Mouse (Mus musculus): ENCODE data around the gene Ccdc40. TPM values are rescaled to one million over a fixed set of nuclear protein-coding genes. Genes with fewer than 3 reads are reported as not detected.

Gene Ccdc40
- polyA plus RNA-seq, 1 experiment, result 0.18 TPM

DNA sequence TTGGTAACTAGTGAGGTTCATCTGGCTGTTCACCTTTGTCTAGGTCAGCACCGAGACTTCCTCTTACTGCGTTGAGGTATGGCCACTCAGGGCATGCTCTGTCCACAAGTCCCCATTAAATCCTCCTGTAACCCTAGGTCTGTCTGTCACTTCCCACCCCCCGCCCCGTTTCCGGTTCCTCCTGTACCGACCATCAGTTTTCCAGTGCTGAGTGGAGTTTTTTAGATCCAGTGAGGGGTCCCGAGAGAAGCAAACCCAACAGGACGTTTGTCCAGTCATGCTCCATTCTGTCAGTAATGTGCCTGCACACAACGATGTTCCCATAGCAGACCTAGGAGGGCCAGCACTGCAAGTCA is 29.8 kb downstream of the Ccdc40 start:
- Histone ChIP-seq H3K4me1 (ENCODE audit: control insufficient read depth, insufficient read depth, insufficient read length, low read length) (no peaks in the 10 kb centered on the region), H3K27me3 (ENCODE audit: control insufficient read depth, insufficient read depth, low read length) (peaks cover 4% of the 10 kb centered on the region; the same call in 1 of the 2 replicates), H3K27ac (ENCODE audit: insufficient read depth, low read depth, low read length) (no peak overlapping the region), H3K4me3 (ENCODE audit: low read depth, low read length) (no peak overlapping the region), H3K36me3 (ENCODE audit: control insufficient read depth, insufficient read depth, low read length) (no peaks in the 10 kb centered on the region)
- TF ChIP-seq CTCF (IDR thresholded peaks at IDR 0.05; ENCODE audit: extremely low read depth, insufficient read length, insufficient replicate concordance, low read depth, low read length) (no peak), POLR2A (IDR thresholded peaks at IDR 0.05; ENCODE audit: low read depth, low read length) (no peak)
- 60% methylated on average over 9 of the region's 9 CpGs for WGBS

DNA sequence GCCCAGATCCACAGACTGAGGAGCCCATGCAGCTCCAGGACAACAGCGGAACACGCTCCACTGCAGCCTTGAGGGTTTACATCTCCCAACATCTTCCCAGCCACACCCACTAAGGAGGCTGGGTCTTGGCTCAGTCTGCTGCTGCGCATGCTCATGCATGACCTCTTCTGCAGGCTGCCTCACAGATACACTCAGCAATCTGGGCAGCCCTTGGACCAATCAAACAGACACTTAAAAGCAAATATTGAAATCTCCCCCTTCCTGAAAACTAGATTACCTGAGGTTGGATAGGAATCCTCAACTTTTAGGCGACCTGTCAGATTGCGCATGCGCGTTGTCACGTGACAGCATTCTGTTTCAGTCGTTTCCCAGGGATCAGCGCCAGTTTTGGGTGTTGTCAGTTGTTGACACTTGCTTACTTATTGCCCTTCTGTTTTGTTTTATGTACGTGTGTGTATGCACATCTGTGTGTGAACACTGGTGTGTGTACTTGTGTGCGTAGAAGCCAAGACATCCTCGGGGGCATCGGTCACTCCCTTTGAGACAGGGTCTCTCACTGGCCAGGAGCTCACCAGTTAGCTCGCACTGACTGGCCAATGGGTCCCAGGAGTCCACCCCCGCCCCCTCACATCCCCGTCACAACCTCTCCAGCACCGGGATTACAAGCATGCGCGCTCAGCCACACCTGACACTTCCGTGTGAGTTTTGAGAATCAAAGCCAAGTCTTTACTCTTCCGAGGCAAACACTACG is 30.4 kb downstream of the Ccdc40 start:
- Histone ChIP-seq H3K4me3 (ENCODE audit: low read depth, low read length) (peak overlapping the region; percentile 45), H3K27me3 (ENCODE audit: control insufficient read depth, insufficient read depth, low read length) (no peaks in the 10 kb centered on the region), H3K27ac (ENCODE audit: insufficient read depth, low read depth, low read length) (peak overlapping the region; percentile 34; the same call in 1 of the 2 replicates), H3K4me1 (ENCODE audit: control insufficient read depth, insufficient read depth, insufficient read length, low read length) (no peaks in the 10 kb centered on the region), H3K36me3 (ENCODE audit: control insufficient read depth, insufficient read depth, low read length) (no peaks in the 10 kb centered on the region)
- WGBS, result 57% methylated on average over 23 of the region's 23 CpGs
- no peak for TF ChIP-seq CTCF (IDR thresholded peaks at IDR 0.05; ENCODE audit: extremely low read depth, insufficient read length, insufficient replicate concordance, low read depth, low read length)
- no peak for TF ChIP-seq POLR2A (IDR thresholded peaks at IDR 0.05; ENCODE audit: low read depth, low read length)

GRCm38 (mm10) chr11:119259977-119260376 is 31.6 kb downstream of the Ccdc40 start:
- no peak for TF ChIP-seq POLR2A (IDR thresholded peaks at IDR 0.05; ENCODE audit: low read depth, low read length)
- TF ChIP-seq CTCF (IDR thresholded peaks at IDR 0.05; ENCODE audit: extremely low read depth, insufficient read length, insufficient replicate concordance, low read depth, low read length), result no peak
- Histone ChIP-seq H3K4me1 (ENCODE audit: control insufficient read depth, insufficient read depth, insufficient read length, low read length) (no peaks in the 10 kb centered on the region), H3K36me3 (ENCODE audit: control insufficient read depth, insufficient read depth, low read length) (no peaks in the 10 kb centered on the region), H3K4me3 (ENCODE audit: low read depth, low read length) (no peak overlapping the region), H3K27ac (ENCODE audit: insufficient read depth, low read depth, low read length) (no peak overlapping the region), H3K27me3 (ENCODE audit: control insufficient read depth, insufficient read depth, low read length) (no peaks in the 10 kb centered on the region)
- 79% methylated on average over 8 of the region's 8 CpGs for WGBS

DNA sequence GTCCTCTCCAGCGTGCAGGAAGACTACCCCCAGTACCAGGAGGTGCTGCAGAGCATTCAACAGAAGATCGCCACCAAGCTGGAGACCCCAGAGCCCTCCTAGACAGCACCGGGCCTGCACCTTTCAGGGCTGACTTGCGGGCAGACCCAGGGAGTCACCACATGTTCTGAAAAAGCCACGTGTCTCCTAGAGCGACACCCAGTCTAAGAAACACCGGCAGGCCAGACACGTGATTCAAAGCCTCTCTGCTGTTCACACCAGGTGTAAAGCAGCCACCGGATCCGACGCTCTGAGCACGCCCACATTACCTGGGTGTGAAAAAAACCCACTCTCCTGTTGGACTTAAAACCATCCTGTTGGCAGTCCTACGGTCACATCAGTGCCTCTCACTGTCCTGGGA is 36.0 kb downstream of the Ccdc40 start:
- H3K27me3 ChIP-seq (ENCODE audit: control insufficient read depth, insufficient read depth, low read length), result no peaks in the 10 kb centered on the region
- H3K4me1 ChIP-seq (ENCODE audit: control insufficient read depth, insufficient read depth, insufficient read length, low read length), result no peaks in the 10 kb centered on the region; the same call in 1 of the 2 replicates
- no peak overlapping the region for H3K27ac ChIP-seq (ENCODE audit: insufficient read depth, low read depth, low read length)
- H3K4me3 ChIP-seq (ENCODE audit: low read depth, low read length), result no peak overlapping the region
- H3K36me3 ChIP-seq (ENCODE audit: control insufficient read depth, insufficient read depth, low read length), result no peaks in the 10 kb centered on the region
- WGBS, result 80% methylated on average over 13 of the region's 13 CpGs
- TF ChIP-seq POLR2A (IDR thresholded peaks at IDR 0.05; ENCODE audit: low read depth, low read length) (no peak), CTCF (IDR thresholded peaks at IDR 0.05; ENCODE audit: extremely low read depth, insufficient read length, insufficient replicate concordance, low read depth, low read length) (no peak)

DNA sequence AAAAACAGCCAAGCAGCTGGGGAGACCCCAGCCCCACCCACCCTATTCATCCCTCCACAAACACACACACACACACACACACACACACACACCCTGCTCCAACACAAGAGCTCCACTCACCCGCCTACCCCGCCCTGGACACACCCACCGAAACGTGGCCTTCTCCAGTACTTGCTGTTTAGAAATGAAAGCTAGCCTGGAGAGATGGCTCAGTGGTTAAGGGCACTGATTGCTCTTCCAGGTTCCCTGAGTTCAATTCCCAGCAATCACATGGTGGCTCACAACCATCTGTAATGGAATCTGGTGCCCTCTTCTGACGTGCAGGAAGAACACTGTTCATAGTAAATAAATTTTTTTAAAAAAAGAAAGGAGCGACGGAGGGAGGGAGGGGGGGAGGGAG is 37.4 kb downstream of the Ccdc40 start:
- H3K4me3 ChIP-seq (ENCODE audit: low read depth, low read length), result no peak overlapping the region
- no peaks in the 10 kb centered on the region; the same call in 1 of the 2 replicates for H3K4me1 ChIP-seq (ENCODE audit: control insufficient read depth, insufficient read depth, insufficient read length, low read length)
- H3K27ac ChIP-seq (ENCODE audit: insufficient read depth, low read depth, low read length), result no peak overlapping the region
- H3K27me3 ChIP-seq (ENCODE audit: control insufficient read depth, insufficient read depth, low read length), result no peaks in the 10 kb centered on the region
- H3K36me3 ChIP-seq (ENCODE audit: control insufficient read depth, insufficient read depth, low read length), result no peaks in the 10 kb centered on the region
- WGBS, result 50% methylated on average over 7 of the region's 7 CpGs
- no peak for TF ChIP-seq CTCF (IDR thresholded peaks at IDR 0.05; ENCODE audit: extremely low read depth, insufficient read length, insufficient replicate concordance, low read depth, low read length)
- TF ChIP-seq POLR2A (IDR thresholded peaks at IDR 0.05; ENCODE audit: low read depth, low read length), result no peak

GRCm38 (mm10) chr11:119267241-119267674 is 38.9 kb downstream of the Ccdc40 start:
- TF ChIP-seq CTCF (IDR thresholded peaks at IDR 0.05; ENCODE audit: extremely low read depth, insufficient read length, insufficient replicate concordance, low read depth, low read length) (no peak), POLR2A (IDR thresholded peaks at IDR 0.05; ENCODE audit: low read depth, low read length) (no peak)
- Histone ChIP-seq H3K36me3 (ENCODE audit: control insufficient read depth, insufficient read depth, low read length) (no peaks in the 10 kb centered on the region), H3K27ac (ENCODE audit: insufficient read depth, low read depth, low read length) (no peak overlapping the region), H3K27me3 (ENCODE audit: control insufficient read depth, insufficient read depth, low read length) (no peaks in the 10 kb centered on the region), H3K4me3 (ENCODE audit: low read depth, low read length) (no peak overlapping the region), H3K4me1 (ENCODE audit: control insufficient read depth, insufficient read depth, insufficient read length, low read length) (no peaks in the 10 kb centered on the region; the same call in 1 of the 2 replicates)
- WGBS, result 44% methylated on average over 6 of the region's 6 CpGs

DNA sequence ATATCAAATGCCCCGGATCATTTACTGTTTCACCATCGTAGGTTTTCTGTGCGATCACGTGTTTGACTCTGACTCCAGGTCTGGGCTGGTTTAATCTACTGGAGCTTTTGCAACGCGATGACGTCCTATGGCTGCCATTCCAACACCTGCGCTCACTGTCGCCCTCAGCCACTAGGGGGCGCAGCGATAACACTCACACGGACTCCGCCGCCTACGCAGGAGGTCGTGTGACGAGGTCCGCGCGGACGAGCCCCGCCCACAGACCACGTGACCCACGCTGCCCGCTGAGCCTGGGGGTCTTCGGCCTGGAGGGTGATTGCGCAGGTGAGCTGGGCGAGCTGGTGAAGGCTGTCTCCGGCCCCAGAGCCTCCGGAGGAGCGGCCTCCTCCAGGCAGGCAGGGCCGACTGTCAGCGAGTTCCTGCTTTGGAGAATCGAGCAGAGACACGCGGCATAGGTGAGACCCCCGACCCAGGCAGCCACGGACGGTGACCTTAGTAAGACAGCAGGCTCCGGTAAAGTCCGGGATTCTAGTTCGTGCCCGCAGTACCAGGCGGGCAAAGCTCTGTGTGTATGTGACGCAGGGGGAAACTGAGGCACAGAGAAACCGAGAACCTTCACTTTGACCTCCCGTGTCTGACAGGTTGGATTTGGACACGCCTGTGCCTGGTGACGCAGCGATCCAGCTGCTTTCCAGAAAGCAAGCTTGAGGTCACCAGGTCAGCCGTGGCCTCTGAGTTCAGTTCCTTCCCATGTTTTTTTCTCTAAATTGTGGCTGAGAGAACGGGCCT is 39.6 kb downstream of the Ccdc40 start, which contains the start of gene Gaa:
TSS of gene Gaa (plus strand) at position 120 of the 789 bp plus-strand sequence.
- no peaks in the 10 kb centered on the region for H3K27me3 ChIP-seq (ENCODE audit: control insufficient read depth, insufficient read depth, low read length)
- TF ChIP-seq POLR2A (IDR thresholded peaks at IDR 0.05; ENCODE audit: low read depth, low read length) (no peak), CTCF (IDR thresholded peaks at IDR 0.05; ENCODE audit: extremely low read depth, insufficient read length, insufficient replicate concordance, low read depth, low read length) (peak; percentile 94)
- no peaks in the 10 kb centered on the region; the same call in 1 of the 2 replicates for H3K4me1 ChIP-seq (ENCODE audit: control insufficient read depth, insufficient read depth, insufficient read length, low read length)
- H3K36me3 ChIP-seq (ENCODE audit: control insufficient read depth, insufficient read depth, low read length), result no peaks in the 10 kb centered on the region
- H3K27ac ChIP-seq (ENCODE audit: insufficient read depth, low read depth, low read length), result peak within 1 kb of the TSS; percentile 2; the same call in 1 of the 2 replicates
- H3K4me3 ChIP-seq (ENCODE audit: low read depth, low read length), result peak within 1 kb of the TSS; percentile 72
- WGBS, result 1% methylated on average over 52 of the region's 52 CpGs
